Mouse (Mus musculus) T-cell, adult 66 days (primary cell): ENCODE measurements around the gene Rpl6. TPM values are rescaled to one million over a fixed set of nuclear protein-coding genes. Genes with fewer than 3 reads are reported as not detected.

ENCODE experiments used
- total RNA-seq, 2 experiments: library from RNA; stranded (reverse); gene quantifications; 3 replicates in 1 of 2; 4 replicates in 1 of 2; pipeline ENCODE4 v1.2.4; 2023

The Rpl6 gene
- total RNA-seq = 1,000 to 10,000 TPM; 2,043 to 2,125 TPM

GRCm38 (mm10) chr5:121204132-121205089 lies at the start of gene Rpl6:
Gene Rpl6 (plus strand): TSS chr5:121204481.

DNA sequence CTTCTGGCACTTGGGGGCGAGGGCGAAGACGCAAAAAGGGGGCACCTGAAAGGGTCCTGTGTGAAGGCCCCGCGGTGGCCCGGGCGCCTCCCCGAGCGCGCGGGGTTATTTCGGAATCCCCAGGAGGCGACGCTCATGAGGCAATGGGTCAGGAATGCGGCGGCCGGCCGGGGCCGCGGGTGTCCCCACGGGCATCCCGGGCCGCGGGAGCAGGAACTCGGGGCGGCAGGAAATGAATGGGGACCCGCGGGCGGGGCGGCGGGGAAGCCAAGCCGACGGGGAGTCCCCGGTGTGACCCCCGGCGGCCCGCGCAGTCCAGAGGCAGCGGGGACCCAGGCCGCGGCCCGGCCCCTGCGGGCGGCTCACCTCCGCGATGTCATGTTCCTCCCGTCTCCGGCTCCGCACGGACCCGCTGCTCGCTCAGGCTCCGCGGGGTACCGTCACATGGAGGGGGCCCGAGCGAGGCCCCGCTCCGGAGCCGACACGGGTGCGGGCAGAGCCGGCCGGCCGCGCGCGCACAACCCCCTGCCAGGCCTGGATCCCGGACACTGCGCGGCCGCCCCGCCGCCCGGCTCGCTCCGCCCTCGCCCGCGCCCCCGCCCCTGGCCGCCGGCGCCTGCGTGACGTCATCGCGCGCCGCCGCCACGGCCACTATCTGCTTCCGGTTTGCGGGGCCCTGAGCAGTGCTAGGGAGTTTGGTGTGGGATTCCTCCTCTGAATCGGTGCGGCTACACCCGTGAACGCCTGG lies 13.3 kb upstream of the Rpl6 start, which contains the start of gene Ptpn11:
Ptpn11 (minus strand) TSS at position 562 of the 748 bp plus-strand sequence.

DNA sequence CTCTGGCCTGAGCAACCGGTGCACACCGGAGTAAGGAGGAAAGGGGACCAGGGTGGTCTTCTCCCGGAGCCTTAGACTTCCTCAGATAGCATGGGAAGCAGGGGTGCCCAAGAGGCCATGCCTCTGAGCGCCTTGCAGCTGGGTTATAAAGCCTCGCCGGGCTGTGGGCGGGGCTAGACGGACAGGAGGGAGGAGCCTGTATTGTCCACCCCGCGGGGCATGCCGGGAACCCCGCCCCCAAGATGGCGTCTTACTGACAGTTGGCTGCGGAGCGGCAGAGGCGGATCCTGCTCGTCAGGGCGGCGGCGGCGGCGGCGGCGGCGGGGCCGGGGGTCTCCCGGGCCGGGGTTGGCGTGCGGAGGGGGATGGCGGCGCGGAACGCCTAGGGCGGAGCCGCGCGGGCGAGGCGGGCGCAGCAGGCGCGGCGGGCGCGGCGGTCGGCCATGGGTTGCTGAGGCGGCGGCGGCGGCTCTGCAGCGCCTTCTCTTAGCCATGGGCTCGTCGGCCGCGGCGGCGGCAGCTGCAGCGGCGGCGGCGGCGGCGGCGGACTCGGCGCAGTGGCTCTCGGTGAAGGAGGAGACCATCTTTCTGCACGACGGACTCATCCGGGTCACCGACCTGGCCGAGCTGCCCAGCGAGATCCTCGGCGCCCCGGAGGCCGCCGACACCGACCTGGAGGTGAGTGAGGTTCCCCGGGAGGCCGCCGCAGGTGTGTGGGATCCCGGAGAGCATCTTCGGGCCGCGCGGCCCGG lies 15.9 kb downstream of the Rpl6 start, which contains the start of gene Hectd4:
Hectd4 (plus strand) TSS at position 240 of the 752 bp plus-strand sequence.

Other genes with a start within 250 kb of the Rpl6 start
- not detected for gene Rph3a, start 194.4 kb upstream of the Rpl6 start, total RNA-seq
- gene Ptpn11, start 13.1 kb upstream of the Rpl6 start, total RNA-seq = 10 to 100 TPM; 42.3 to 42.5 TPM
- gene Hectd4, start 15.7 kb downstream of the Rpl6 start, total RNA-seq = 10 to 100 TPM; 63.2 to 64.9 TPM
- 10 to 100 TPM; 41.8 to 51.2 TPM for gene Trafd1, start 181.2 kb downstream of the Rpl6 start, total RNA-seq
- 10 to 100 TPM; 43.3 to 44.9 TPM for gene Naa25, start 193.5 kb downstream of the Rpl6 start, total RNA-seq
- 1 to 10 TPM in 1 of 2 experiments, under 1 TPM in 1; 0.77 to 1.5 TPM for gene Tmem116, start 247.4 kb downstream of the Rpl6 start, total RNA-seq
- gene Erp29, start 248.0 kb downstream of the Rpl6 start, total RNA-seq = 10 to 100 TPM; 62.3 to 88.1 TPM